Mouse (Mus musculus) intestine, embryonic 14.5 days (tissue): ENCODE results near the gene Elk3. TPM values are rescaled to one million over a fixed set of nuclear protein-coding genes. Genes with fewer than 3 reads are reported as not detected.

Experiments
- ATAC-seq: fragments of 200-750 bp; cut with Nextera tagmentation; replicated peaks from 2 replicates; pipeline ENCODE4 v1.8.0; 2017; ENCODE audit warnings: low read depth, moderate number of reproducible peaks, moderate TSS enrichment, moderate library complexity; ENCODE audit not compliant: low FRiP score, low TSS enrichment
- DNase-seq: peaks from one replicate; pipeline ENCODE4 v3.0.0-alpha.2; 2018; ENCODE audit warnings: low spot score
- H3K27ac ChIP-seq: fragments of 300-500 bp; sonication (generic); 2 replicates; pipeline ENCODE4 v1.5.1; 2014; ENCODE audit warnings: low read depth, mild to moderate bottlenecking, control low read depth
- H3K27me3 ChIP-seq: fragments of 300-500 bp; sonication (generic); replicated peaks from 2 replicates; pipeline ENCODE4 v1.6.1; 2014; ENCODE audit warnings: low read length, control low read depth; ENCODE audit not compliant: control insufficient read depth, insufficient read depth
- H3K36me3 ChIP-seq: fragments of 300-500 bp; sonication (generic); 2 replicates; pipeline ENCODE4 v1.6.1; 2014; ENCODE audit warnings: low read length, control low read depth; ENCODE audit not compliant: control insufficient read depth, insufficient read depth
- H3K4me1 ChIP-seq: fragments of 300-500 bp; sonication (generic); replicated peaks from 2 replicates; pipeline ENCODE4 v1.6.1; 2014; ENCODE audit warnings: low read length, control low read depth, mixed read lengths; ENCODE audit not compliant: control insufficient read depth, insufficient read depth
- H3K4me2 ChIP-seq: fragments of 300-500 bp; sonication (generic); 2 replicates; pipeline ENCODE4 v1.6.1; 2014; ENCODE audit warnings: low read length
- H3K4me3 ChIP-seq: fragments of 300-500 bp; sonication (generic); 2 replicates; pipeline ENCODE4 v1.5.1; 2014; ENCODE audit warnings: low read depth, low read length, control low read depth, mixed read lengths
- H3K9ac ChIP-seq: fragments of 300-500 bp; sonication (generic); 2 replicates; pipeline ENCODE4 v1.6.1; 2014; ENCODE audit warnings: mild to moderate bottlenecking, low read length
- H3K9me3 ChIP-seq: fragments of 300-500 bp; sonication (generic); 2 replicates; pipeline ENCODE4 v1.6.1; 2016; ENCODE audit warnings: low read length, control low read depth; ENCODE audit not compliant: control insufficient read depth
- WGBS: fragments of 180-500 bp; shearing (Covaris S2); extraction: QIAGEN DNeasy Blood & Tissue Kit; methylation state at CpG from one replicate; pipeline ENCODE4 v1.1.7; 2014; 5-methylcytosine and 5-hydroxymethylcytosine counted together
- polyA plus RNA-seq: library from polyadenylated mRNA; unstranded; fragments of >200 nt; fragmentation: Nextera tagmentation; extraction: Ambion mirVana; gene quantifications from 2 replicates; pipeline ENCODE4 v1.2.1, GENCODE M21; 2014

The Elk3 gene
- polyA plus RNA-seq, 1 experiment from 2014 or later = 26.5 TPM

DNA sequence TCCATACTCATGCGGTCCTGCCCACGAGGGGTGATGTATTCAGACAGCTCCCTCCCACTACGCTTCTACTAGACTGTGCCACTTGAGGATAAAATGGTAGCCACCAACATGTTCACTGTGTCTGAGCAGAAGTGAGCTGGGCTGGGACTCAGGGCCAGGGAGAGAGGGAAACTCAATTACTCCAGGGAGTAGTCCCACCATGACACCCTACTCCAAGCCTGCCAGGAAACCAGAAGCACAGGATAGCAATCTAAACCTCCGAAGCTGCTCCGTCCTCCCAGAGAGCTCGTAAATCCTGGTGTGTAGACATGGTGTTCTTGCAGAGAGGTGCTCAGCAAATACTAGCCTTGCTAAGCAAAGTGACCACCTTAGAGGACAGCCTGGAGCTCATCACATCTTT is 57.8 kb downstream of the Elk3 start:
- no peak overlapping the region for H3K4me2 ChIP-seq
- peaks cover 17% of the 10 kb centered on the region; the same call in 1 of the 2 replicates for H3K4me1 ChIP-seq
- no peak overlapping the region for H3K4me3 ChIP-seq
- H3K9ac ChIP-seq = no peak overlapping the region
- ATAC-seq (no peak), DNase-seq (no peak)
- no peak overlapping the region for H3K27ac ChIP-seq
- WGBS = 67% methylated on average over 6 of the region's 6 CpGs
- H3K27me3 ChIP-seq = no peaks in the 10 kb centered on the region
- H3K9me3 ChIP-seq = no peaks in the 10 kb centered on the region
- H3K36me3 ChIP-seq = peaks cover 38% of the 10 kb centered on the region; the same call in 1 of the 2 replicates

DNA sequence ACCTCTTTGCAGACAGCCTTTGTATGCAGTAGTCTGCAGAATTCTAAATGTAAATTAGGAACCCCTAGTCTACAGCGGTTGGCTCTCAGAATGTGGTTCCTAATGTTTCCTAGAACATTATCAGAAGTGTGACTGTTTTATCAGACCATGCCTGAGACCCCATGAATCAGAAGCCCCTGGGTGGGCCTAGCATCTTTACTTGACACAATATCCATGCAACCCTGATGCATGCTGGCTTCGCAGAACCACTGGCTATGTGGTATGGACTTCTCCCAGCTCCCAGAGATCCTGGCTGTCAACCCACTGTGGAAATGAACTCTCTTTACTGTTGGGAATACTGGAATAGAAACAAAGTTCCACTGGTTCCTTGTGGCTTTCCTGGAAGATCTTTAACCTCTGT is 58.3 kb downstream of the Elk3 start:
- WGBS = 94% methylated on average over 2 of the region's 2 CpGs
- H3K4me3 ChIP-seq = no peak overlapping the region
- ATAC-seq (no peak), DNase-seq (no peak)
- no peaks in the 10 kb centered on the region for H3K27me3 ChIP-seq
- peaks cover 41% of the 10 kb centered on the region; the same call in 1 of the 2 replicates for H3K36me3 ChIP-seq
- H3K9me3 ChIP-seq = no peaks in the 10 kb centered on the region
- H3K4me1 ChIP-seq = peaks cover 21% of the 10 kb centered on the region
- no peak overlapping the region for H3K27ac ChIP-seq
- no peak overlapping the region for H3K9ac ChIP-seq
- H3K4me2 ChIP-seq = no peak overlapping the region

DNA sequence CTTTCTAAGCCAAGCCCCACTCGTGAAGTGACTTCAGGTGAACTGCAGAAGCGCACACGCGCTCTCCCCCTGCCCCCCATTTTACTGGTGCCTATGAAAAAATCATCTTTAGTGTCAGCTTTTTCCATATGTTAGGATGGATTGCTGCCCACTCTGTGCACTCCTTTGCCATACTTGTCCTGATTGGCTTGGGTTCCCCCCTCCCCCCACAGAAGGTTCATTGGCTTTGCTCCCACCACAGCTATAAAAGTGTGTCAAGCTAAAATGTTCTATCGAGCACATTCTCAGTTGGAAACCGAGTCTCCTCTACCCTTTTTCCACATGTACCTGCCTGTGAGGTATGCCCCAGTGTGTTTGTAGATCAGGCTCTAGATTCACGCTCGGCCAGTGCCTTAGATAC is 59.5 kb downstream of the Elk3 start:
- H3K4me3 ChIP-seq = no peak overlapping the region
- no peak overlapping the region for H3K9ac ChIP-seq
- H3K27ac ChIP-seq = peak overlapping the region; percentile 16; the same call in 1 of the 2 replicates
- ATAC-seq (no peak), DNase-seq (peak; percentile 49)
- 80% methylated on average over 8 of the region's 8 CpGs for WGBS
- H3K4me2 ChIP-seq = no peak overlapping the region
- H3K4me1 ChIP-seq = peaks cover 26% of the 10 kb centered on the region
- H3K36me3 ChIP-seq = peaks cover 41% of the 10 kb centered on the region; the same call in 1 of the 2 replicates
- no peaks in the 10 kb centered on the region for H3K27me3 ChIP-seq
- no peaks in the 10 kb centered on the region for H3K9me3 ChIP-seq

DNA sequence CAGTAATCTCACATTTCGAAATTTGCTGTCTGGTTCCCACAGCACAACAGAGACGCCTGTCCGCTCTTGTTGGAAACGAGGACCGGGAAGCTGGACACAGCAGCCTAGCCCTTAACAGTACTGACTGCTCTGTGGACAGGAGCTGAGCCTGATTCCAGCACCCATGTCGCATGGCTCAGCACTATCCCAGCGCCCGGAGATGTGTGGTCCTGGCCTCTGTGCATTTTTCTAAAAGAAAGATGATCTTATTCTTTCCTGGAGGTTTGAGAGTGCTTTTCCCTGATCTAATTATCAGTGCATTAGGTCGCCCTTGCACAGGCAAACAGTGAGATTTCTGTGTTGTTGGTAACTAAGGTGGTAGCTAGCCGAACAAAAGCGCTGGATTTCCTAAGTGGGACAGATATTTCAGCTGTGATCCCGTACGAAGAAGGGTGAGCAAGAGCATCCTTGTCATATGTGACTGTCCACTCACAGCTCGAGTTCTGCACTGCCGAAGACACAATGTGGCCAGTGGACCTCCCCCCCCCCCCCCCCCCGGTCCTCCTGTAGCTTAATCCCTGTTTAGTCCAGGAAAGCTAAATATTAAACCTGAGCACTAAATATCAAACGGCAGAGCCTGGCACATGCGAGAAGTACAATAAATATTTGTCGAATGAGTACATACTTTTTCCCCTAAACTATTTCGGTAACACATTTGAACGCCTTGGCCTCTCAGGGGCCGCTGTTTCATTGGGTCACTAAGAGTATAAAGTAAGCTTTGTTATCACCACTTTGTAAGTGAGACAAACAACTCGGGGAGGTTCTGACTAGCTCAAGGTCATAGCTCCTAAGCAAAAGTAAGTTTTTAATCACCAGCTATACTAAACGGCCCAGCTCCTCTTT is 60.3 kb downstream of the Elk3 start:
- no peak for ATAC-seq
- H3K4me1 ChIP-seq = peaks cover 24% of the 10 kb centered on the region
- WGBS = 50% methylated on average over 24 of the region's 24 CpGs
- peaks cover 41% of the 10 kb centered on the region; the same call in 1 of the 2 replicates for H3K36me3 ChIP-seq
- H3K4me2 ChIP-seq = no peak overlapping the region
- H3K4me3 ChIP-seq = no peak overlapping the region
- no peaks in the 10 kb centered on the region for H3K27me3 ChIP-seq
- no peaks in the 10 kb centered on the region for H3K9me3 ChIP-seq
- peak; percentile 51 for DNase-seq
- no peak overlapping the region for H3K9ac ChIP-seq
- peak overlapping the region; percentile 16; the same call in 1 of the 2 replicates for H3K27ac ChIP-seq

DNA sequence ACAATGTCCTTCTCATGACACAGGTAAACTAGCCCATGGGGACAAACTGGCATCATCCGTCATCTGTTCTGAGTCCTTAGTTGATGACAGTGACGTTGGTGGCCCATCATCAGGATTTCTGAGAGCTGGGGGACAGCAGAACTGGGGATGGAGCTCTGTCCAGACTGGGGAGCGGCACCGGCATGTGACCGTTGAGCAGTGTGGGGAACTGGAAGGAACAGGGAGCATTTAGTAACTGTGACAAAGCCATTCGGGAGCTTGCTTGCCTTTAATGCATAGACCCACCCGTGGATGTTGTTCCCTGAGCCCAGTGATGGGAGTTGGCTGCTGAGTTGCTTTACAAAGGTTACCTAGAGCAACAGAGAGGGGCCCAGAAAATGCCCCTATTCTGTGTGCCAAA is 61.0 kb downstream of the Elk3 start:
- H3K27ac ChIP-seq = no peak overlapping the region
- no peaks in the 10 kb centered on the region for H3K9me3 ChIP-seq
- peaks cover 40% of the 10 kb centered on the region; the same call in 1 of the 2 replicates for H3K36me3 ChIP-seq
- 77% methylated on average over 7 of the region's 7 CpGs for WGBS
- H3K27me3 ChIP-seq = no peaks in the 10 kb centered on the region
- ATAC-seq (no peak), DNase-seq (peak; percentile 51)
- no peak overlapping the region for H3K9ac ChIP-seq
- no peak overlapping the region for H3K4me3 ChIP-seq
- no peak overlapping the region for H3K4me2 ChIP-seq
- peaks cover 20% of the 10 kb centered on the region for H3K4me1 ChIP-seq

DNA sequence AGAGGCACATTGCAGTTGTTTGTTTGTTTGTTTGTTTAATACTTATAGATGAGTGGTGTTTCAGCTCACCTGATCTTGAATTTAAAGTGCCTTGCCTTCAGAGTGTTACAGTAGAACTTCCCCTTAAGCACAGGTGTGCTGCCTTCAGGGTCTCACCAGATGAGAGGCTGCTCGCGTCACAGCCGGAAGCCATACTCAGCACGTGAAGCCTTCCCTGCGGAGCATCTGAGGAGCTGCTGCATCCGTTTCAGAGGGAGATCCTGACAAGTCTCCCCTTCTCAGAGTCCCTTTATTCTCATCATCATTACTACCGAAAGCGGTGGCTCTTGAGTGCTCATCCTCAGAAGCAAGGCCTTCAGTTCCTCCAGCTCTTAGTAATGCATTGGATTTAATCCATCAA is 62.5 kb downstream of the Elk3 start:
- H3K9me3 ChIP-seq = no peaks in the 10 kb centered on the region
- no peaks in the 10 kb centered on the region for H3K27me3 ChIP-seq
- H3K27ac ChIP-seq = no peak overlapping the region
- no peak overlapping the region for H3K9ac ChIP-seq
- DNase-seq (peak; percentile 50), ATAC-seq (no peak)
- no peak overlapping the region for H3K4me3 ChIP-seq
- peaks cover 36% of the 10 kb centered on the region for H3K36me3 ChIP-seq
- H3K4me2 ChIP-seq = no peak overlapping the region
- WGBS = 78% methylated on average over 8 of the region's 8 CpGs
- H3K4me1 ChIP-seq = peaks cover 20% of the 10 kb centered on the region

DNA sequence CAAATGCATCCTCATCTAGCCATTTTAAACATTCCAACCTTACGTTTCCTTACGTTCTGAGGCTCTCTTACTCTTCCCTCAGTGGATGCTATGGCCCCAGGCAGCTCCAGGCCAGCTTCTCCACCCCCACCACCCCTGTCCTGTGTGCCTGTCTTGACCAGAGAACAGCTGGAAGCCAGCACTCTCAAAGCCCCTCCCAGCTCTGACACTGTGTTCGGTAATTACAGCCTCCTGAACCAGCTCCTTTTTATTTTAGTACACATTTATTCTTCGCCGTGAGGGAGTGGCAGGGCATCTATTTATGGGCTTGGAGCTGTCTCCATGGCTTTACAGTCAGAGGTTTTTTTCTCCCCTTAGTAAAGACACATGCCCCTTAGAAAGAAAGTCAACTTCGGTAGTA is 63.0 kb downstream of the Elk3 start:
- peak overlapping the region; percentile 2; the same call in 1 of the 2 replicates for H3K27ac ChIP-seq
- peak; percentile 52 for DNase-seq
- no peak overlapping the region for H3K4me2 ChIP-seq
- no peak overlapping the region for H3K9ac ChIP-seq
- H3K9me3 ChIP-seq = no peaks in the 10 kb centered on the region
- peaks cover 36% of the 10 kb centered on the region for H3K36me3 ChIP-seq
- no peak overlapping the region for H3K4me3 ChIP-seq
- no peak for ATAC-seq
- 36% methylated on average over 6 of the region's 6 CpGs for WGBS
- H3K4me1 ChIP-seq = peaks cover 20% of the 10 kb centered on the region
- H3K27me3 ChIP-seq = no peaks in the 10 kb centered on the region

DNA sequence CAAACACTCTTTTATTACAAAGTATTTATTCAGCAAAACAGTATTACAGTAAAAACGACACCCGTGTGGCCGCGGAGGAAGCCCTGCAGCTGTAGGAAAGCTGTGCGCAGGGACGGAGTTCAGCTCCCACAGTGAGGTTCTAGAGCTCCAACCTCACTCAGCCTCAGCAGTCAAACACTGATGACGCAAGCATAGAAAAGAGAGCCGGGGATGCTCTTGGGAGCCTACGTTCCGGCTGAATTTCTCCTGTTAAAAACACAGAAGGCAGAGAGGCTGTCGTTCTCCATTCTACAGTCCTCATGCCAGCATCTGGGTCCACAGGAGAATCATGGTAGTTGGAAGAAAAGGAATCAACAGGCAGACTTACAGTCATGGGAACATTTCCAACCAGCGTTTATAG is 63.5 kb downstream of the Elk3 start:
- H3K9ac ChIP-seq = no peak overlapping the region
- peaks cover 36% of the 10 kb centered on the region for H3K36me3 ChIP-seq
- peak; percentile 47 for DNase-seq
- no peak for ATAC-seq
- 0 out of 2 replicates have a peak overlapping the region, but pooled peaks have one; percentile 2 for H3K27ac ChIP-seq
- no peaks in the 10 kb centered on the region for H3K27me3 ChIP-seq
- peaks cover 20% of the 10 kb centered on the region for H3K4me1 ChIP-seq
- no peaks in the 10 kb centered on the region for H3K9me3 ChIP-seq
- WGBS = 84% methylated on average over 12 of the region's 12 CpGs
- no peak overlapping the region for H3K4me3 ChIP-seq
- H3K4me2 ChIP-seq = no peak overlapping the region
